Mouse (Mus musculus): ENCODE data around the gene Ascc1. TPM values are rescaled to one million over a fixed set of nuclear protein-coding genes. Genes with fewer than 3 reads are reported as not detected.
A peak's percentile ranks its signal among the peaks of the same experiment; 100 is the strongest.
"Not testable (repeated sequence)": the region's sequence is repeated elsewhere in the genome, so short reads cannot be mapped to it uniquely, and the experiment has no call there.

Gene Ascc1
- polyA plus RNA-seq, 1 experiment from 2014 or later, result 45.4 TPM

DNA sequence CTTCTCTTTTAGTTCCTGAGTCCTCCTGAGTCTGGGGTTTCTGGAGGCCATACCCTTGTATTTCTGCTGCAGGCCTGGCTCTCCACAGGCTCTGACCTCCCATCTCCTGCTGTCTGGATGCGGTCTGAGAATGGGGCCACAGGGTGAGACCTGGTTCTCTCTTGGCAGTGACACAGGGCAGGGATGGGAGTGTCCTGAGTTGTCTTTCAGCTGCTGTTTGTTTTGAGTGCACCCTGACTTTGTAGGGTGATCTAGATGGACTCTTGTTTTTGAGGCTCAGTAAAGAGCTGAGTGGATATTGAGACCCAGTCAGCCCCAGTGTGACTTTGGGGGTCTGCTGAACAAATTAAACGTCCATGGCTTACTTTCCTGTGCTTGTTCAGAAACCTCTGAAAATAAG, 24.2 kb upstream of the Ascc1 start:
- Histone ChIP-seq H3K4me1 (peaks cover 39% of the 10 kb centered on the region), H3K27ac (replicated peaks) (peak overlapping the region; percentile 75), H3K27me3 (replicated peaks) (no peaks in the 10 kb centered on the region), H3K9me3 (replicated peaks) (no peaks in the 10 kb centered on the region), H3K36me3 (no peaks in the 10 kb centered on the region), H3K4me2 (no peak overlapping the region), H3K9ac (replicated peaks) (no peak overlapping the region), H3K4me3 (replicated peaks) (no peak overlapping the region)
- ATAC-seq (ENCODE audit: low FRiP score), result no peak
- 56% methylated on average over 2 of the region's 2 CpGs for WGBS

DNA sequence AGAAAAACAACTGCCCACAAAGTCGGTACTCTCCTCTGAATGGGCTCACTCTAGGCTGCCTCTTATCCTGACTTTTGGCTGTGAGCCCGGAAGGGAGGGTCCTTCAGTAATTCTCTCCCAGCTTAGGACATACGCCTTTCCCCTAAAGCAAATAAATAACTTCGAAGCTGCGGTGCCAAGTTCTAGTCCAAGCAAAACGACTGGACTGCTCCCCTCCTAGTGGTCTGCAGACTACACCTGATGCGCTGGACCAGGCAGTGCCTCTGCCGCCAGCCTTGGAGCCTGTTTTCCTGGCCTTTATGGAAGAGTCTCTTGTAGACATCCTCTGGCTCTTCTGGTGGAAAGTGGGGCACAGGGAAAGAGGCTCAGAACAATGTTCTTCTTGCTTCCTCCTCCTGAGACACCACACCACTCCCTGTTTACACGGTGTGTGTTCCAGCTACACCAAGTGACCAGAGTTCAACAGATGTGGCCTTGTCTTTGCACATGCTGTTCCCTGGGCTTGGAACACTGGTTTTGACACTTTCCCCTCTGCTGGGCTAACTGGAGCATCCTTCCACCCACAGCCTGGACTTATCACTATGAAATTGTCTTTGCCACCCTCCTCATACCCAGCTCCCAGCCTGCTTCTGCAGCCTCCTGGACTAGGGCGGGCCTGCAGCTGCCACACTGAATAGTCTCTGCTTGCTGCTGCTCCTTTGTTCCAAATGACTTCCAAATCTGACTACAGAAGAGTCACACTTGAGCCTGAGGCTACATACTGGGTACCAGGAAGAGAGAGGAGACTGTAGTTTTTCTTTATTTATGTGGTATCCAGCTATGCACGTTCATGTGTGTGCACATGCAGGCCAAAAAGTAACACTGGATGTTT, 23.5 kb upstream of the Ascc1 start:
- H3K4me1 ChIP-seq, result peaks cover 34% of the 10 kb centered on the region
- no peak overlapping the region for H3K4me3 ChIP-seq (replicated peaks)
- no peaks in the 10 kb centered on the region for H3K27me3 ChIP-seq (replicated peaks)
- H3K4me2 ChIP-seq, result no peak overlapping the region
- ATAC-seq (ENCODE audit: low FRiP score), result peak; percentile 48; the same call in 1 of the 2 replicates
- H3K9ac ChIP-seq (replicated peaks), result no peak overlapping the region
- peak overlapping the region; percentile 75 for H3K27ac ChIP-seq (replicated peaks)
- 31% methylated on average over 11 of the region's 11 CpGs for WGBS
- no peaks in the 10 kb centered on the region for H3K9me3 ChIP-seq (replicated peaks)
- H3K36me3 ChIP-seq, result no peaks in the 10 kb centered on the region

DNA sequence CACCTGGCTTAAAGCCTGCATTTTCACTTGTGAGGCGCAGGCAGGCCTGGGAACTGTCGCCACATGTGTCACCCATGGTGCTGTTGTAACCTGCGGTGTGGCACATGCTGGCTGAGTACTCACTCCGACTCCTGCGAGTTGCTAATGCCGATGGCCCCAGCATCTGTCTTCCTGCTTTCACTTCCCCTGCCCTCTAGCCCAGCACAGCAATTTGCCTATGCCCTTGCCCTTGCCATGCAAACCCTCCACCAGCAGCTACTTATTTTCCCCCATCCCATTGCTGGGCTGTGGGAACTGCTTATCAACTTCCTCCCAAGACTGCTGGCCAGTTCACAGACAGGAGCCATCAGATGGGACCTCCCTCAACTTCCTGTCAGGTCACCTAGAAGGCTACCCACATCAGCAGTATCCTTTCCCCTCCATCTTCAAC, 21.8 kb upstream of the Ascc1 start:
- 92% methylated on average over 6 of the region's 6 CpGs for WGBS
- Histone ChIP-seq H3K4me2 (no peak overlapping the region), H3K4me3 (replicated peaks) (no peak overlapping the region), H3K36me3 (peaks cover 4% of the 10 kb centered on the region), H3K27ac (replicated peaks) (no peak overlapping the region), H3K27me3 (replicated peaks) (no peaks in the 10 kb centered on the region), H3K4me1 (peaks cover 24% of the 10 kb centered on the region), H3K9me3 (replicated peaks) (no peaks in the 10 kb centered on the region), H3K9ac (replicated peaks) (no peak overlapping the region)
- ATAC-seq (ENCODE audit: low FRiP score), result no peak

DNA sequence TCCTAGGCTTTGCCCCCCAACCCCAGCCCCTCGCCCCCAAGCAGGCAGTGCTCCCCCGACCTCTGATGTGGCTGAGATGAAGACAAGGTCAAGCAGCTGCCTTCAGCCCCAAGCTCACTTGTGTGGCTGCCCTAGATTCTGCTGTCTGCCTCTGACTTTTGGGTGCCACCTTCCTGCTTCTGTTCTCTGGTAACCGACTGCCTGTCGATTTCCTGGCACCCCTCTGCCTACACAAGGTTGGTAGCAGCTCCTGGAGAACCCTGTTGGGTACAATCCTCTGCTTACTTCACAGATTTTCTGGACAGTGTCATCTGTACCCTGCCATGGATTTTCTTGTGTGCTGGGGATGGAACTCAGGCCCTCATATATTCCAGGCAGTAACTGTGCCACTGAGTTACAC, 21.3 kb upstream of the Ascc1 start:
- 89% methylated on average over 4 of the region's 4 CpGs for WGBS

DNA sequence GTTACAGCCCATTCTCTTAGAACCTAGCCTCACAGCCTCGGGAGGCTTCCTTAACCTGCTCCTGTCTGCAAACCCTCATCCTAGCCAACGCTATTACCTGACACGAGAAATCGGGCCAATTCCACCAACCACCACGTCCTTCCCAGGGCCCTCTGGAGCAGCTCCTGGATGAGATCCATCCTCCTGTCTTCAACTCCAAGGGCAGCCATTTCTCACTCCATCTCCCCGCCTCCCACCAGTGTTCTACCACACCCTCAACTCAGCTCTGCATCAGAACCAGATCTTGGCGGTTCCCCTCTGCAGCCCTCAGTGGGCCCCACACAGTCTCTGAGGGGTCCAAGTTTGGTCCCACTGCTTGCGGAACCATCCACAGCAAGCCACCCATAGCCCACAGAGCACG, 20.8 kb upstream of the Ascc1 start:
- 87% methylated on average over 9 of the region's 9 CpGs for WGBS
- Histone ChIP-seq H3K9ac (replicated peaks) (no peak overlapping the region), H3K4me1 (peaks cover 24% of the 10 kb centered on the region), H3K9me3 (replicated peaks) (no peaks in the 10 kb centered on the region), H3K36me3 (peaks cover 12% of the 10 kb centered on the region), H3K27ac (replicated peaks) (no peak overlapping the region), H3K4me2 (no peak overlapping the region), H3K4me3 (replicated peaks) (no peak overlapping the region), H3K27me3 (replicated peaks) (no peaks in the 10 kb centered on the region)
- ATAC-seq (ENCODE audit: low FRiP score), result no peak

More for the DNA sequence above, 21.3 kb upstream of the Ascc1 start:
- H3K36me3 ChIP-seq, result peaks cover 9% of the 10 kb centered on the region
- H3K4me2 ChIP-seq, result no peak overlapping the region
- H3K27ac ChIP-seq (replicated peaks), result no peak overlapping the region
- H3K9me3 ChIP-seq (replicated peaks), result no peaks in the 10 kb centered on the region
- no peak overlapping the region for H3K4me3 ChIP-seq (replicated peaks)
- peaks cover 24% of the 10 kb centered on the region for H3K4me1 ChIP-seq
- ATAC-seq (ENCODE audit: low FRiP score), result no peak
- no peaks in the 10 kb centered on the region for H3K27me3 ChIP-seq (replicated peaks)
- H3K9ac ChIP-seq (replicated peaks), result no peak overlapping the region

DNA sequence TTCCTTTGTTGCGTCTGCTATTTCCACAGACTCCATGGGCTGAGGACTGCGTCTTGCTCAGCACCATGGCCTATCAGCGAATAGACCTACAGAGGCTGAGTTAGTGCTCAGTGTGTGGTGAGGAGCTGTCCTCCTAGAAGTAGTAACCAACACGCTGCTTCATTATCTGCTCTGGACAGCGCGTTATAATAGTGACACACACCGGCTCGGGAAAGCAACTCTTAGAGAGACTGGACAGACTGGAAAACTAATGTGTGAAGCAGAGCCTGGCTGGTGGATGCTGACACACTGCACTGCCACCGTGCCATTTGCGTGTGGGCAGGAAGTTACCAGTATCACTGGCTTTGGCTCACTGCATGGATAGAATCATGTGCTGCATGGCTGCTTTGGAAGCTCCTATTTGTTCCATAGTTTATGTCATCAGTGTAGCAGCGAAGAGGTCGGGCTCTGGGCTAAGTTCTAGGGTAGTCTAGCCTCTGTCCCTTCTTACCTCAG, 20.2 kb upstream of the Ascc1 start:
- Histone ChIP-seq H3K4me2 (no peak overlapping the region), H3K9ac (replicated peaks) (no peak overlapping the region), H3K36me3 (peaks cover 17% of the 10 kb centered on the region), H3K4me3 (replicated peaks) (no peak overlapping the region), H3K9me3 (replicated peaks) (no peaks in the 10 kb centered on the region), H3K27me3 (replicated peaks) (no peaks in the 10 kb centered on the region), H3K4me1 (peaks cover 24% of the 10 kb centered on the region), H3K27ac (replicated peaks) (no peak overlapping the region)
- ATAC-seq (ENCODE audit: low FRiP score), result no peak
- WGBS, result 92% methylated on average over 12 of the region's 12 CpGs

DNA sequence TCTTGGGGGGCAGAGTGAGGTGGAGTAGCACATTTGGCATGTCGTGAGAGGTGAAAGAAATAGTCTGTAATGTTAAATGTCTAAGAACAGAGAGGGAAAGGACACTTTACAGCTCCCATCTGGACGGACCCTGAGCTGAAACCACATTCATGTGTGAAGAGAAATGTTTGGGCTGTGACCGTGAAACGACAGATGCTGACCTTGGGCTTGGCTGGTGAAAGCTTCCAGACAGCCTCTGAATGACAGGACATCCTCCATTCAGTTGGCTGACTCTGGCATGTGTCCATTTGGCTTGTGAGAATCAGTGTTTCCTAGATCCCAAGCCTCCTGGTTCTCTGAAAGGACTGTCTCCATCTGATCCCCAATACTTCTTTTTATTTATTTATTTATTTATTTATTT, 14.6 kb upstream of the Ascc1 start:
- no peak overlapping the region for H3K27ac ChIP-seq (replicated peaks)
- ATAC-seq (ENCODE audit: low FRiP score), result no peak
- H3K9ac ChIP-seq (replicated peaks), result no peak overlapping the region
- H3K36me3 ChIP-seq, result peaks cover 49% of the 10 kb centered on the region
- no peak overlapping the region for H3K4me2 ChIP-seq
- H3K9me3 ChIP-seq (replicated peaks), result no peaks in the 10 kb centered on the region
- peaks cover 15% of the 10 kb centered on the region for H3K4me1 ChIP-seq
- 75% methylated on average over 4 of the region's 4 CpGs for WGBS
- H3K27me3 ChIP-seq (replicated peaks), result no peaks in the 10 kb centered on the region
- no peak overlapping the region for H3K4me3 ChIP-seq (replicated peaks)

DNA sequence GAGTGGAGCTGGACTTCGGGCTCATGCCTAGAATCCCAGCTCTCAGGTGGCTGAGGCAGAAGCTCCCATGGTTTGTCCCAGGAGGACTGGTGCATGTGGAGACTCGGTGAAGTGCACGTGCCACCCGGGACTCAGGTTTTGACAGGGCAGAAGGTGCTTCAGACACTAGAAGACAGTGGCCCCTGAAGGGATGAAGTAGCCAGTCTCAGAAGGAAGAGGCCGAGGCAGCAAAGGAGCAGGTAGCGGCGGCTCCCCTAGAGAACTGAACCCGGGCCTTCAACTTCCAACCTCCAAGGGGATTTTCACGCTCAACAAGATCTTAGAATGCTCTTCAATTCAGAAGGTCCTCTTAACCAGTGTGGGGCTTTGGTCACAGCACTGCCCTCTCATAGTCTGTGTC, 12.2 kb upstream of the Ascc1 start:
- H3K4me3 ChIP-seq (replicated peaks), result no peak overlapping the region
- H3K27ac ChIP-seq (replicated peaks), result no peak overlapping the region
- peaks cover 17% of the 10 kb centered on the region for H3K4me1 ChIP-seq
- no peak for ATAC-seq (ENCODE audit: low FRiP score)
- H3K9me3 ChIP-seq (replicated peaks), result no peaks in the 10 kb centered on the region
- no peaks in the 10 kb centered on the region for H3K27me3 ChIP-seq (replicated peaks)
- H3K36me3 ChIP-seq, result peaks cover 52% of the 10 kb centered on the region
- H3K4me2 ChIP-seq, result no peak overlapping the region
- no peak overlapping the region for H3K9ac ChIP-seq (replicated peaks)
- 96% methylated on average over 9 of the region's 9 CpGs for WGBS

DNA sequence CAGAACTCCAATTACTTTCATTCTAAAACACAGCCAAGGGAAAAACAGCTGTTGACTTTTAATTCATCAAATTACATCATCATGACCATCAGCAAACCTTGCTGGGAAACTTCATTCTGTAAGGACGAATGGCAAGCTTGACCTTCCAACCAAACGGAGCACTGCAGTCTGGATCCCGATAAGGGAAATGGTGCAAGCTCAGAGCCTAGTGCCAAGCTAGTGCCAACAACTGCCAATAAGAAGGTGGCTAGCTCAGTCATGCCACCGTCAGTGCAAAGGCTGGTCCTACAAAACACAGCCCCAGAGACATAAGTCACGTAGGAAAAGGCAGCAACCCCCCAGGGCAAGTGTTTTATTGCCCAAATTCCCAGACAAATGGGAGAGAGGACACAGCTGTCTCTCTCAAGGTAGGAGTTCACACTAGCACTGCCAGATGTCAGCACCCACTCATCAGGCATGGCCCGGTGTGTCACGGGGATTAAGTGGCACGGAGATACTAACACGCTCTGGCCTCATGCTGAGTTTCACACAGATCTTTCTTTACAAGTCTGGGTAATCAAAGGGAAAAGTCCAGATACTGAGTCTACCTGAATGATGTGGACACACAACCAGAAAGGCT, 11.2 kb upstream of the Ascc1 start:
- Histone ChIP-seq H3K9ac (replicated peaks) (no peak overlapping the region), H3K4me2 (no peak overlapping the region), H3K4me1 (peaks cover 17% of the 10 kb centered on the region), H3K9me3 (replicated peaks) (no peaks in the 10 kb centered on the region), H3K4me3 (replicated peaks) (no peak overlapping the region), H3K27ac (replicated peaks) (no peak overlapping the region), H3K36me3 (peaks cover 55% of the 10 kb centered on the region), H3K27me3 (replicated peaks) (no peaks in the 10 kb centered on the region)
- 60% methylated on average over 9 of the region's 9 CpGs for WGBS
- no peak for ATAC-seq (ENCODE audit: low FRiP score)

DNA sequence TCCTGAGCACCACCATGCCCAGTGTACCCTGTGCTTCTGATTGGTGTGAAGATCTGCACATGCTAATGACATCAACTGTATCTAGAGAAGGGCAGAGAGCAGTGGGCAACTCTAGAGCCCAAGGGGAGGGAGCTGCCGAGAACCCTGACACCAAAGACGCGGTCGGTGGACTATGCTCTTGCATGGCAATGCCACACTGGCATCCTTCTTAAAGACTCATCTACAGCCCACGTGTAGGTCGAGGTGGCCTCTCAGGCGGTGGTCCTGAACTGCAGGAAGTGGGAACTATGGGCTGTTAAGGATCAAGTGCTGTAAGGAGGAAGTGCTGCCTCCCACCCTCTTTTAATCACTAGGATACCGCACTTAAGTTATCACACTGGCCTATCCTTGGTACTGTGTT, 10.6 kb upstream of the Ascc1 start:
- no peak overlapping the region for H3K27ac ChIP-seq (replicated peaks)
- peaks cover 53% of the 10 kb centered on the region for H3K36me3 ChIP-seq
- H3K4me2 ChIP-seq, result no peak overlapping the region
- H3K9ac ChIP-seq (replicated peaks), result no peak overlapping the region
- H3K27me3 ChIP-seq (replicated peaks), result no peaks in the 10 kb centered on the region
- 86% methylated on average over 8 of the region's 8 CpGs for WGBS
- no peak overlapping the region for H3K4me3 ChIP-seq (replicated peaks)
- H3K9me3 ChIP-seq (replicated peaks), result no peaks in the 10 kb centered on the region
- ATAC-seq (ENCODE audit: low FRiP score), result no peak
- peaks cover 17% of the 10 kb centered on the region for H3K4me1 ChIP-seq

DNA sequence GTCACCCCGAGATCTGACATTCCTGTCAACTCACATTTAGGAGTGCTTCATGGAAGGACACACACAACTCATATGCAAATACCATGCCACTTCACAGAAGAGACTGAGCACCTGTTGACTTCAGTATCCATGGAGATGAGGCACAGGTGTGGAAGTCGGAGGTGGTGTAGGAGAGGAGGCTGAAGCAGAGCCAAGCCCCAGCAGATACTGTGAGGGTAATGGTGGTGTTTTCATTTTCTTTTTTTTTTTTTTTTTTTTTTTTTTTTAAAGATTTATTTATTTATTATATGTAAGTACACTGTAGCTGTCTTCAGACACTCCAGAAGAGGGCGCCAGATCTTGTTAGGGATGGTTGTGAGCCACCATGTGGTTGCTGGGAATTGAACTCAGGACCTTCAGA, 8.8 kb upstream of the Ascc1 start:
- H3K9me3 ChIP-seq (replicated peaks); H3K27ac ChIP-seq (replicated peaks); H3K9ac ChIP-seq (replicated peaks); H3K27me3 ChIP-seq (replicated peaks); H3K4me2 ChIP-seq; H3K4me3 ChIP-seq (replicated peaks); ATAC-seq (ENCODE audit: low FRiP score): not testable (repeated sequence)
- Histone ChIP-seq H3K4me1 (peaks cover 17% of the 10 kb centered on the region), H3K36me3 (peaks cover 35% of the 10 kb centered on the region)
- WGBS, result 98% methylated on average over 2 of the region's 3 CpGs

DNA sequence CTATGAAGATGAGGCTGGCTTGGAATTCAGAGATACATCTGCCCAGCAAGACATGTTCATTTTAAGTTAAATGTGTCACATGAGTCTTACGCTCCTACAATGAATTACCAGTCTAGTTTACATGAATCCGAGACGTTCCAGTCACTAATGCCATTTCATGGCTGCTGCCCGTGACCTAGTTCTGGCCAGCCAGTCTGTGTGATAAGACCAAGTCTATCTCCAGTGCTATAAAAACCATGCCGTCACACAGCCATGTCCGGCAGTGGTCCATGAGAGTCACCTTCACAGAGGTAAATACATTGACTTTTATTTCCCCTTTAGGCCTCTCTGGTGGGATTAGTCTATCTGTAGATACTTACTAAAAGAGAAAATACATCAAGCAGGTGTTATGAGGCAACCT, 6.7 kb upstream of the Ascc1 start:
- no peak overlapping the region for H3K9ac ChIP-seq (replicated peaks)
- no peak overlapping the region for H3K4me3 ChIP-seq (replicated peaks)
- H3K4me2 ChIP-seq, result no peak overlapping the region
- no peak overlapping the region for H3K27ac ChIP-seq (replicated peaks)
- no peaks in the 10 kb centered on the region for H3K9me3 ChIP-seq (replicated peaks)
- no peak for ATAC-seq (ENCODE audit: low FRiP score)
- H3K4me1 ChIP-seq, result peaks cover 18% of the 10 kb centered on the region
- peaks cover 17% of the 10 kb centered on the region for H3K36me3 ChIP-seq
- 94% methylated on average over 6 of the region's 6 CpGs for WGBS
- no peaks in the 10 kb centered on the region for H3K27me3 ChIP-seq (replicated peaks)

All from neural tube, embryonic 15.5 days (tissue).